Mouse (Mus musculus): ENCODE measurements at regions not wholly inside any gene's neighbourhood (a gene's known extent, or its start where the extent isn't known, plus 50 kb on each side); places are given as distances from the start of the nearest gene placed in this dataset.

DNA sequence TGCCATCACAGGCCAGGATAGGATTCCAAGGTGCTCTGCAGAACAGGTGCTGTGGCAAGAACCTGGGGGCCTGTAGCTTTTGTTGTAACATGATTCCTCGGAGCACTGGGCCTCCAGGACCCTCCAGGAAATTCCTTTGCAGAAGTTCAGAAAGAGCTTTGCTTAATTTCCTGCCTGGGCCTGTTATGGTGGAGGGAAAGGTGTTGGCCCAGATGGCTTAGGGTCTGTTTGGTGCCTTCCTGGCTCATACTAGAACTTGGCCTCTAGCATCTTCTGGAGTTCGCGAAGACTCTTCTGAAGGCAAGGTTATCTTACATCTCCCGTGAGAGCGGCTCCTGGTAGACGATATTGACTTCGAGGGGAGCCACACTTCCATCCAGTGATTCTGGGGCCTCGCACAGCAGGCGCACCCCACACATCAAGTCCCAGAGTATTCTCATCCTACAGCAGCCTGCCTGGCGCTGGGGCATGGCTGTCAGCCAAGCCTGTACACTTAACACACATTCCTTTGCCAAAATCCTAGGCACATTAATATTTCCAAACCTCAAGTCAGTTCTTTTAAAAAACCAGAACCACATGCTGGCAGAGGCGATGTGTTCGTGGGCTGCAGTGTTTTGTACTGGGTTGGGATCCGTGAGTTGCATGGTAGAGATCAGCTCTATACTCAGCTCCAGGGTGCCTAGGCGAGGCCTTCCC is 54.5 kb upstream of the Cxcl14 start:
- TF ChIP-seq CTCF (conservative IDR thresholded peaks at IDR 0.05 in 1 of 2, IDR thresholded peaks at IDR 0.05 in 1 of 2; ENCODE audit: low read depth in 2 of 2, low read length in 2 of 2) (no peak), JUND (conservative IDR thresholded peaks at IDR 0.05; ENCODE audit: low read depth, low read length) (no peak), PAX5 (IDR thresholded peaks at IDR 0.05; ENCODE audit: low read length) (no peak), ZNF384 (IDR thresholded peaks at IDR 0.05; ENCODE audit: low read depth, low read length) (no peak), EP300 (IDR thresholded peaks at IDR 0.05; ENCODE audit: low read length) (no peak), POLR2A (IDR thresholded peaks at IDR 0.05; ENCODE audit: low read depth, low read length) (no peak), NELFE (IDR thresholded peaks at IDR 0.05; ENCODE audit: low read depth, low read length) (no peak), NRF1 (IDR thresholded peaks at IDR 0.05; ENCODE audit: low read depth, low read length) (no peak), KAT2A (IDR thresholded peaks at IDR 0.05; ENCODE audit: insufficient replicate concordance, low read length) (no peak), SMC3 (IDR thresholded peaks at IDR 0.05; ENCODE audit: low read depth, low read length) (no peak), E2F4 (IDR thresholded peaks at IDR 0.05; ENCODE audit: insufficient replicate concordance, low read depth, low read length) (no peak), CHD2 (IDR thresholded peaks at IDR 0.05; ENCODE audit: low read length) (no peak), RCOR1 (conservative IDR thresholded peaks at IDR 0.05; ENCODE audit: low read depth, low read length) (no peak)
